Mouse (Mus musculus): ENCODE measurements around the gene 4921539E11Rik. TPM values are rescaled to one million over a fixed set of nuclear protein-coding genes. Genes with fewer than 3 reads are reported as not detected.

Gene 4921539E11Rik
- total and polyA plus RNA-seq, 2 experiments from 2014 or later, result not detected

GRCm38 (mm10) chr4:103273021-103273420 lies 17.6 kb downstream of the 4921539E11Rik start:
- H3K9me3 ChIP-seq (ENCODE audit: low read length), result no peaks in the 10 kb centered on the region
- TF ChIP-seq CTCF (IDR thresholded peaks at IDR 0.05), result no peak
- no peak overlapping the region for H3K9ac ChIP-seq (replicated peaks; ENCODE audit: low read length, poor library complexity, severe bottlenecking)
- no peaks in the 10 kb centered on the region for H3K36me3 ChIP-seq (ENCODE audit: insufficient read depth, low read length)
- 78% methylated on average over 7 of the region's 8 CpGs for WGBS
- no peak for DNase-seq (ENCODE audit: low spot score)
- no peaks in the 10 kb centered on the region for H3K4me1 ChIP-seq (ENCODE audit: insufficient read depth, low read length)
- no peak overlapping the region for H3K27ac ChIP-seq (ENCODE audit: low read depth, low read length)
- H3K4me3 ChIP-seq (ENCODE audit: low read depth, low read length), result no peak overlapping the region
- no peak overlapping the region for H3K4me2 ChIP-seq (ENCODE audit: low read depth, low read length, poor library complexity, severe bottlenecking)
- H3K27me3 ChIP-seq (ENCODE audit: insufficient read depth, low read length), result no peaks in the 10 kb centered on the region
- no peak for ATAC-seq (ENCODE audit: low FRiP score)

GRCm38 (mm10) chr4:103269336-103269735 lies 21.3 kb downstream of the 4921539E11Rik start:
- Histone ChIP-seq H3K4me2 (ENCODE audit: low read depth, low read length, poor library complexity, severe bottlenecking) (no peak overlapping the region), H3K36me3 (ENCODE audit: insufficient read depth, low read length) (no peaks in the 10 kb centered on the region), H3K9ac (replicated peaks; ENCODE audit: low read length, poor library complexity, severe bottlenecking) (no peak overlapping the region), H3K27me3 (ENCODE audit: insufficient read depth, low read length) (no peaks in the 10 kb centered on the region), H3K4me1 (ENCODE audit: insufficient read depth, low read length) (no peaks in the 10 kb centered on the region), H3K9me3 (ENCODE audit: low read length) (no peaks in the 10 kb centered on the region), H3K4me3 (ENCODE audit: low read depth, low read length) (no peak overlapping the region), H3K27ac (ENCODE audit: low read depth, low read length) (no peak overlapping the region)
- no peak for ATAC-seq (ENCODE audit: low FRiP score)
- TF ChIP-seq CTCF (IDR thresholded peaks at IDR 0.05), result peak; percentile 48
- peak; percentile 2 for DNase-seq (ENCODE audit: low spot score)
- WGBS, result 81% methylated on average over 4 of the region's 4 CpGs

- TF ChIP-seq CTCF (IDR thresholded peaks at IDR 0.05), result no peak
- no peak overlapping the region for H3K9ac ChIP-seq (replicated peaks; ENCODE audit: low read length, poor library complexity, severe bottlenecking)
- no peaks in the 10 kb centered on the region for H3K36me3 ChIP-seq (ENCODE audit: insufficient read depth, low read length)
- H3K27ac ChIP-seq (ENCODE audit: low read depth, low read length), result no peak overlapping the region
- no peaks in the 10 kb centered on the region for H3K27me3 ChIP-seq (ENCODE audit: insufficient read depth, low read length)
- 53% methylated on average over 2 of the region's 2 CpGs for whole genome bisulfite sequencing
- H3K4me1 ChIP-seq (ENCODE audit: insufficient read depth, low read length), result no peaks in the 10 kb centered on the region
- DNase-seq (ENCODE audit: low spot score) (no peak), ATAC-seq (ENCODE audit: low FRiP score) (no peak)
- H3K4me3 ChIP-seq (ENCODE audit: low read depth, low read length), result no peak overlapping the region
- no peak overlapping the region for H3K4me2 ChIP-seq (ENCODE audit: low read depth, low read length, poor library complexity, severe bottlenecking)
- no peaks in the 10 kb centered on the region for H3K9me3 ChIP-seq (ENCODE audit: low read length)
Measured at GRCm38 (mm10) chr4:103265166-103265565, 25.5 kb downstream of the 4921539E11Rik start.

- ATAC-seq (ENCODE audit: low FRiP score) (no peak), DNase-seq (ENCODE audit: low spot score) (peak; percentile 3)
- no peaks in the 10 kb centered on the region for H3K9me3 ChIP-seq (ENCODE audit: low read length)
- TF ChIP-seq CTCF (IDR thresholded peaks at IDR 0.05), result no peak
- no peaks in the 10 kb centered on the region for H3K4me1 ChIP-seq (ENCODE audit: insufficient read depth, low read length)
- H3K27me3 ChIP-seq (ENCODE audit: insufficient read depth, low read length), result no peaks in the 10 kb centered on the region
- no peaks in the 10 kb centered on the region for H3K36me3 ChIP-seq (ENCODE audit: insufficient read depth, low read length)
- H3K27ac ChIP-seq (ENCODE audit: low read depth, low read length), result no peak overlapping the region
- 31% methylated on average over 8 of the region's 8 CpGs for WGBS
- no peak overlapping the region for H3K4me2 ChIP-seq (ENCODE audit: low read depth, low read length, poor library complexity, severe bottlenecking)
- no peak overlapping the region for H3K4me3 ChIP-seq (ENCODE audit: low read depth, low read length)
- no peak overlapping the region for H3K9ac ChIP-seq (replicated peaks; ENCODE audit: low read length, poor library complexity, severe bottlenecking)
Measured at GRCm38 (mm10) chr4:103263812-103264396, 26.8 kb downstream of the 4921539E11Rik start.

GRCm38 (mm10) chr4:103263378-103263777 lies 27.3 kb downstream of the 4921539E11Rik start:
- 44% methylated on average over 5 of the region's 5 CpGs for WGBS
- H3K36me3 ChIP-seq (ENCODE audit: insufficient read depth, low read length), result no peaks in the 10 kb centered on the region
- no peak for TF ChIP-seq CTCF (IDR thresholded peaks at IDR 0.05)
- no peak overlapping the region for H3K4me2 ChIP-seq (ENCODE audit: low read depth, low read length, poor library complexity, severe bottlenecking)
- H3K27ac ChIP-seq (ENCODE audit: low read depth, low read length), result no peak overlapping the region
- DNase-seq (ENCODE audit: low spot score), result peak; percentile 1
- H3K4me3 ChIP-seq (ENCODE audit: low read depth, low read length), result no peak overlapping the region
- H3K9ac ChIP-seq (replicated peaks; ENCODE audit: low read length, poor library complexity, severe bottlenecking), result no peak overlapping the region
- ATAC-seq (ENCODE audit: low FRiP score), result no peak
- no peaks in the 10 kb centered on the region for H3K9me3 ChIP-seq (ENCODE audit: low read length)
- H3K27me3 ChIP-seq (ENCODE audit: insufficient read depth, low read length), result no peaks in the 10 kb centered on the region
- H3K4me1 ChIP-seq (ENCODE audit: insufficient read depth, low read length), result no peaks in the 10 kb centered on the region

- WGBS, result 80% methylated on average over 3 of the region's 3 CpGs
- Histone ChIP-seq H3K9ac (replicated peaks; ENCODE audit: low read length, poor library complexity, severe bottlenecking) (no peak overlapping the region), H3K36me3 (ENCODE audit: insufficient read depth, low read length) (no peaks in the 10 kb centered on the region), H3K9me3 (ENCODE audit: low read length) (no peaks in the 10 kb centered on the region), H3K4me3 (ENCODE audit: low read depth, low read length) (no peak overlapping the region), H3K4me1 (ENCODE audit: insufficient read depth, low read length) (no peaks in the 10 kb centered on the region), H3K27ac (ENCODE audit: low read depth, low read length) (no peak overlapping the region), H3K4me2 (ENCODE audit: low read depth, low read length, poor library complexity, severe bottlenecking) (no peak overlapping the region), H3K27me3 (ENCODE audit: insufficient read depth, low read length) (no peaks in the 10 kb centered on the region)
- no peak for ATAC-seq (ENCODE audit: low FRiP score)
- TF ChIP-seq CTCF (IDR thresholded peaks at IDR 0.05), result peak; percentile 48
- no peak for DNase-seq (ENCODE audit: low spot score)
Measured at GRCm38 (mm10) chr4:103258817-103259216, 31.8 kb downstream of the 4921539E11Rik start.
